In the genomic region with DNA sequence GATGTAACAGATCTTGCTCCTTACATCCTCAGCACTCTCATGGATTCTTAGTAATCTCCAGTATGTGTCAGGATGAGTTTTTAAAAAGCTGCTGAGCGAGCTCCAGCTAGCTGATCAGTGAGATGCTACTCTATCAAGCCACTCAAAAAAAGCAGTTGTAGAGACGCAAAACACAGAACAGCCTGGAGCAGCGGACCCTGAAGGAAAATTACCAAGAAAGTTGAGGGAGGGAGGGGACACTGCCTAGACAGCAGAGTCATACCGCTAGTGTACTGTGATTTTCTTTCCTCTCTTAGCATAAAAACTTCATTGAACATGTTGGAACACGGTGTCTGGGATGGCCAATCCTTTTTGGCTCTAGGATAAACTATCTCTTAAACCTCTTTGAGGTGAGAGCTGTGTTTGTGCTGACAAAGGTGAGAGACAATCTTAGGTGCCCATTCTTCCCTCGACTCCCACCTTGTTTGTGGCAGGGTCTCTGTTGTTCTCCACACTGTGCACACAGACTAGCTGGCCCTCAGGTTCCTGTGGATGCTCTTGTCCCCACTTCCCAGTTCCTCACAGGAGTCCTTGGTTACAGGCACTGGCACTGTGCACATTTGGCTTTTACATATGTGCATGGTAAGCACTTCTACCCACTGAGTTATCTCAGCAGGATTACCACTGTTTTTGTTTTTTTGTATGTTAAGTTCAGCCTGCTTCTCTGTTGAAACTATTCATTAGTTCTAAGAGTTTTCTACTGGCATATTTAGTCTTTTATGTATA, we compare ENCODE assay signal across 17 mouse cellular contexts.
"Had no signal": no experiment of that assay in that cellular context is flagged by ENCODE, and none has a peak within 500 bp of the region (broad histone marks: within the 10 kb centered on the region; RNA-seq: fewer than 3 reads in every experiment).

No protein-coding gene starts in this region.

- H3K27ac ChIP-seq: kidney, postnatal 0 days; limb, embryonic 10.5 days; limb, embryonic 13.5 days; liver, embryonic 13.5 days; midbrain, embryonic 10.5 days; midbrain, embryonic 13.5 days; stomach, embryonic 15.5 days had no signal

- H3K4me2 ChIP-seq: limb, embryonic 13.5 days; liver, embryonic 13.5 days; midbrain, embryonic 13.5 days; stomach, embryonic 15.5 days had no signal

- H3K36me3 ChIP-seq: limb, embryonic 10.5 days; limb, embryonic 13.5 days; liver, embryonic 13.5 days; midbrain, embryonic 10.5 days; midbrain, embryonic 13.5 days; stomach, embryonic 15.5 days had no signal

- H3K4me1 ChIP-seq: limb, embryonic 10.5 days; limb, embryonic 13.5 days; stomach, embryonic 15.5 days had no signal

- H3K4me3 ChIP-seq: limb, embryonic 10.5 days; limb, embryonic 13.5 days; liver, embryonic 13.5 days; megakaryocyte, embryonic 14.5 days; midbrain, embryonic 10.5 days; midbrain, embryonic 13.5 days; stomach, embryonic 15.5 days had no signal

- H3K27me3 ChIP-seq: limb, embryonic 13.5 days; liver, embryonic 13.5 days; megakaryocyte, embryonic 14.5 days; midbrain, embryonic 13.5 days; stomach, embryonic 15.5 days had no signal

- H3K9ac ChIP-seq: limb, embryonic 13.5 days; liver, embryonic 13.5 days; midbrain, embryonic 13.5 days; stomach, embryonic 15.5 days had no signal

- DNase-seq: kidney, adult 2 months; kidney, postnatal 25 days; liver; liver, embryonic 13.5 days; lung, adult 2 months; lung, postnatal 14 days; lung, postnatal 4 days; thymus, adult 18-20 months; thymus, postnatal 36 days had no signal

- H3K9me3 ChIP-seq: limb, embryonic 10.5 days; limb, embryonic 13.5 days; liver, embryonic 13.5 days; megakaryocyte, embryonic 14.5 days; midbrain, embryonic 10.5 days; midbrain, embryonic 13.5 days; stomach, embryonic 15.5 days had no signal

- ATAC-seq: intestine, postnatal 0 days; midbrain, embryonic 13.5 days had no signal
